Mouse (Mus musculus) heart, postnatal 0 days (tissue): ENCODE results near the gene Xaf1.

Experiments used
- CTCF ChIP-seq: IDR thresholded peaks from 2 replicates; pipeline ENCODE4 v1.5.1; 2016; ENCODE audit warnings: antibody characterized with exemption, control low read depth, low read depth
- EP300 ChIP-seq: IDR thresholded peaks from 2 replicates; pipeline ENCODE4 v1.6.1; 2016; ENCODE audit warnings: antibody characterized with exemption, low read depth

DNA sequence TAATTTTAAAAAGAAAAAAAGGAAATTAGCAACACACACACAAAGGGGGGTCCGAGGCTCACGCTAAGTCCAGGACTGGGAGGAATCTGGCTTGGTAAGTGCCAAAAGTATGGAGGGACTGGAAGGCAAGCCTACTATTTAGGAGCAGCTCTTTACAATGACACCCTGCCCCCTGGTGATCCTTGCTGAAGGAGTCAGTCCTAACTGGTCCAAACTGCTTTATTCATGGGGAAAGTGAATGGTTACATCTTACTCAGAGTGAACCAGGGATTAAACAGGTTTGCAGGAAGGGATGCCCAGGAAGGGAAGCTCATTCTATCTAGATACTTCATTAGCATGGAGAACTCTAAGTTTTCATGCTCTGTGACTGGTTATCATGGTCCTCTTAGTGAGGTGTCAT is 14.3 kb upstream of the Xaf1 start:
- TF ChIP-seq CTCF (no peak), EP300 (no peak)
